Mouse (Mus musculus) cerebellum, adult 2 months (tissue): ENCODE results near the gene Arid3c. TPM values are rescaled to one million over a fixed set of nuclear protein-coding genes. Genes with fewer than 3 reads are reported as not detected.
A peak's percentile ranks its signal among the peaks of the same experiment; 100 is the strongest.
"Not testable (repeated sequence)": the region's sequence is repeated elsewhere in the genome, so short reads cannot be mapped to it uniquely, and the experiment has no call there.

Experiments
- DNase-seq, 2 experiments: peaks; one replicate each; pipeline ENCODE4 v3.0.0; 2021
- H3K27ac ChIP-seq: fragments of 200-500 bp; 2 replicates; pipeline ENCODE4 v1.5.1; 2012; ENCODE audit warnings: low read length, control low read depth, inconsistent platforms; ENCODE audit not compliant: insufficient read depth
- H3K27me3 ChIP-seq: fragments of 200-500 bp; 2 replicates; pipeline ENCODE4 v1.6.1; 2012; ENCODE audit warnings: inconsistent platforms, mild to moderate bottlenecking, low read length, moderate library complexity; ENCODE audit not compliant: control insufficient read depth, insufficient read depth
- H3K4me1 ChIP-seq: fragments of 200-500 bp; 2 replicates; pipeline ENCODE4 v1.6.1; 2011; ENCODE audit warnings: low read length; ENCODE audit not compliant: control insufficient read depth, insufficient read depth
- H3K4me3 ChIP-seq: fragments of 200-500 bp; replicated peaks from 2 replicates; pipeline ENCODE3; 2011; ENCODE audit warnings: mild to moderate bottlenecking, low read depth, low read length, control low read depth; ENCODE audit not compliant: insufficient read depth
- CTCF ChIP-seq: fragments of 200-500 bp; IDR thresholded peaks from 2 replicates; pipeline ENCODE4 v1.5.1; 2011; ENCODE audit warnings: low read depth, mild to moderate bottlenecking, control low read depth, low read length, moderate library complexity, borderline replicate concordance; ENCODE audit not compliant: insufficient read depth
- POLR2A ChIP-seq: fragments of 200-500 bp; IDR thresholded peaks from 2 replicates; pipeline ENCODE4 v1.6.1; 2011; ENCODE audit warnings: low read length, control low read depth, borderline replicate concordance; ENCODE audit not compliant: insufficient read depth
- WGBS: fragments of 180-500 bp; shearing (Covaris S2); methylation state at CpG from one replicate; pipeline ENCODE4 v1.1.7; 2018; 5-methylcytosine and 5-hydroxymethylcytosine counted together
- polyA plus RNA-seq: library from polyadenylated mRNA; depleted of rRNA; stranded (reverse); fragments of >200 nt; gene quantifications from 2 replicates; pipeline ENCODE4 v1.2.3, GENCODE M21; 2012

Arid3c gene
- polyA plus RNA-seq, 1 experiment, result 0.18 TPM

DNA sequence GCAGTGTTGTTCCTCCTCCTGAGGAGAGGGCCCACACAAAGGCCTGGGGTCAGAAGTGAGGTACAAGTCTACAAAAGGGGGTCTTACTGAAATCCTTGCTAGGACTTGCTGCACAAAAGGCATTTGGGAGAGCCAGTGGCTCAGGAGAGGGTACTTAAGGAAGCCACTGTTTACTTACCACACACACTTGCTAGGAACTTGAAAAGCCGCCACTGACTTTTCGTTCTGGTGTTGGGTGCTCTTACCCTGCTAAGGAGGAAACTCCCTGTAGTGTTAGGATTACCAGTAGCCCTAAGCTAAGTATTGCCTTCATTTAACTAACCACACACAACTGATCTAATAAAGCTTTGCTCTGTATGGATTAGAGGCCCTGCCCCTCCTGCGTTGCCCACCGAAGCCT, 40.9 kb downstream of the Arid3c start:
- H3K27me3 ChIP-seq, H3K27ac ChIP-seq, DNase-seq, H3K4me3 ChIP-seq, H3K4me1 ChIP-seq: not testable (repeated sequence)
- whole genome bisulfite sequencing, result no CpG with 5 or more reads among the region's 4 CpGs

DNA sequence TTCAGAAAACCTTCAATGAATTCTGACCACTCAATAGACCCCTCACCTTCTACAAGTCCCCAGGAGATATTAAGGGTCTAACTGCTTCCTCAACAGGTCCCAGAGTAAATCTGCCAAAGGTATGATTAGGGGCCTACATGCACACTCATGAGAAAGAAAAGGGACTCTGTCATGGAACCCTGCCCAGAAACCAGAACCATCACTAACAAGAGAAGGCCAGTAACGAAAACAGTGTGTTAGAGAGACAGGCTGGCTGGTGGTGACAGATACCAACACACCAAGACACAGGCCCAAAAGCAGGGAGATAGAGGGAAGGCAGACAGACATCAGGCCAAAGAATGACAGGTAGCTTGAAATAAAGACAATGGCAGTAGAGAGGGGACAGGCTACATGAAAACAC, 42.4 kb downstream of the Arid3c start:
- not testable (repeated sequence) for H3K27me3 ChIP-seq, DNase-seq, H3K4me3 ChIP-seq, H3K4me1 ChIP-seq, H3K27ac ChIP-seq
- WGBS, result 14% methylated on average over 1 of the region's 1 CpGs

DNA sequence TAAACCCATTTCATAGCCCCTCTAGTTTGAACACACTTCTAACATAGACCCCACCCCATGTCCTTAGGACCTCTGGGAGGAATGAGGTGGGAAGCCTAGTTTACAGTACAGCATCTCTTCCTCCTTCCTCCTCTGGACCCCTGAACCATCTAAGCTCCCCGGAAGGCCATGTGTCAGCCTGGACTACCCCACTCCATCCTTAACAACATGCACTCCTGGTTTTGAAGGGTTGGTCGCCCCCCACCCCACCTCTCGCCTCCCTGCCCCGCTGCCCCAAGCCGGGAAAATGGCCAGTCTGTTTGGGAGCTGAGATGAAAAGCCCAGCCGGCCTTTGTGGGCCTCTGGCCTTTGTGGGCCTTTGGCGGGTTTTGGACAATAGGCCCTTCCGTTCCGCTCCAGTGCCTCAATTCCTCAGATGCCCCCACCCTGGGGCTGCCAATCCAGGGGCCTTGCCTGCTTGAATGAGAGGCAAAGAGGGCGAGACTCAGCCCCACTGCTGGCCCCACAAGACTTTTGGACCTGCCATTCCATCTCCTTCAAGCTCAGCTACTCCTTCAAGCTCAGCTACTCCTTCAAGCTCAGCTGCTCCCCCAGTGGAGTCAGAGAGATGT, 45.0 kb downstream of the Arid3c start:
- not testable (repeated sequence) for H3K27me3 ChIP-seq, H3K27ac ChIP-seq, DNase-seq, H3K4me3 ChIP-seq
- 61% methylated on average over 10 of the region's 10 CpGs for WGBS
- H3K4me1 ChIP-seq, result peaks cover 21% of the 10 kb centered on the region

DNA sequence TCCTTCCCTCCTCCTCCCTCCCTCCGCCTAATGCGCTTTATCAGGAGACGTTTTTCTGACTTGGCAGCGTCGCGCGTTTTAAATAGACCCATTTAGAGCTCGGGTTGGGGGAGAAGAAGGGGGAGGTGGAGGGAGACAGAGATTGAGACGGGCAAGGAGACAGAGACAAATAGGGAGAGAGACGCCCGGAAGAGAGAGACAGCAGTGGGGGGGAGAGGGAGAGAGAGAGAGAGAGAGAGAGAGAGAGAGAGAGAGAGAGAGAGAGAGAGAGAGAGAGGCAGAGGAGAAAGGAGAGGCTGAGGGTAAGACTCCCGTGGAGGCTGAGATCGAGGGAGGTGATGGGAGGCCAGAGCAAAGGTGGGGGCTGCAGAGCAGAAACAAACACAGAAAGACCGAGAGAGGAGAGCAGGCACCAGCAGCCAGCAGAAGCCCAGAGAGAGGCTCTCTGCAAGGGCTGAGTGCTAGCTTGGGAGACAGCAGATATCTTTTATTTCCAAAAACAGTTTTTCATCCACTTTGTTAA, 46.0 kb downstream of the Arid3c start:
- H3K27me3 ChIP-seq, H3K27ac ChIP-seq, H3K4me3 ChIP-seq, DNase-seq: not testable (repeated sequence)
- H3K4me1 ChIP-seq, result peaks cover 29% of the 10 kb centered on the region
- WGBS, result 22% methylated on average over 14 of the region's 14 CpGs

DNA sequence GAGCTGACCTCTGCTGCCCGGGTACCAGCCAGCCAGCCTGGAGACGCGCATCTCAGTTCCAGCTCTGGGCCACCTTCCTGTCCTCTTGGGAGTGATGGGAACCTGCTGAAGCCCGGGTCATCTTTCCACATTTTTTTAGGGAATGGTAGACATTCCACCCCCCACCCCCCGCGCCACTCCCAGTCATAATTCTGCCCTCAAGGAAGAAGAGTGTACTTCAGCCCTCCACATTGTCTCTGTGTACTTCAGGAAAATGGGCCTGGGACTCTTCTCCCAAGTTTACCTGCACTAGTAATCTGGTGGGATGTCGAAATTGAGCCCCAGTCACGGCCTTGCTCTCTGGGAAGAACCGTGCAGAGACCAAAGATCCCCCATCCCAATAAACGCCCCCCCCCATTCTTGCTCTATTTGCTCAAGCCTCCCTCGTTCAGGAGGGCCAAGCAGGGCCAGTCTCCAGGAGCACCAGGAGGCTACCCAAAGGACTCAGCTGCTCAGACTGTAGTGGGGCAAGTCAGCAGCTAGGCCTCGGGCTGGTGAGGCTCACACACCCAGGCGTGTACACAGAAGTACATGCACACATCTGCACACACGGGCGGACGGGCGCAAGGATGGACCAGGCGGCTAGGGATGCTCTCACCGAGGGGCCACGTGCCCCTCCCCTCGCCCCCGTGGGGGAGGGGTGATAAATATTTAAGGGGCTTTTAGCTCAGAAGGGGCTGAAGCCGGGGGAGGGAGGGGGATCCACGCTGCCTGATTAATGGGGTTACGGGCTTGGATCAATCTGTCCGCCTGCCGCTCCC, 46.6 kb downstream of the Arid3c start:
- WGBS, result 40% methylated on average over 27 of the region's 27 CpGs
- H3K27ac ChIP-seq, H3K4me3 ChIP-seq, DNase-seq, H3K27me3 ChIP-seq: not testable (repeated sequence)
- H3K4me1 ChIP-seq, result peaks cover 35% of the 10 kb centered on the region

DNA sequence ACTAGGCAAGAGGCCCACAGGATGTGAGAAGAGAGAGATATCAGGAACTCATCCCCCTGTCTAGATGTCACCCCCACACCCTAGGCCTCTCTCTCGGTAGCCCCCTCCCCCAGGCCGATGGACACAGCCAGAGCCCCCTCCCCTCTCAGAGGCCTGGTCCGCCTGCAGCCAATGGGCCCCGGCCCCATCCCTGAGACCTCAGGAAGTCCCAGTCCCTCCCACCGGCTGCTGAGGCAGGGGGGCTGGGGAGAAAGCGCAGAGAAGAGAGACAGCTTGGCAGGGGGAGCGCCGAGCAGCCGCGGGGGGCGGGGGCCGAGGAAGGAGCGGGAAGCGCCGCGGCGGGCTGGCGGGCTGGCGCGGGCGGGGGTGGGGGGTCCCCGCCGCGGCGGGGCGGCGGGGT, 47.6 kb downstream of the Arid3c start:
- not testable (repeated sequence) for H3K27me3 ChIP-seq, DNase-seq, H3K4me3 ChIP-seq, H3K27ac ChIP-seq
- H3K4me1 ChIP-seq, result peaks cover 44% of the 10 kb centered on the region
- 4% methylated on average over 11 of the region's 27 CpGs for WGBS

DNA sequence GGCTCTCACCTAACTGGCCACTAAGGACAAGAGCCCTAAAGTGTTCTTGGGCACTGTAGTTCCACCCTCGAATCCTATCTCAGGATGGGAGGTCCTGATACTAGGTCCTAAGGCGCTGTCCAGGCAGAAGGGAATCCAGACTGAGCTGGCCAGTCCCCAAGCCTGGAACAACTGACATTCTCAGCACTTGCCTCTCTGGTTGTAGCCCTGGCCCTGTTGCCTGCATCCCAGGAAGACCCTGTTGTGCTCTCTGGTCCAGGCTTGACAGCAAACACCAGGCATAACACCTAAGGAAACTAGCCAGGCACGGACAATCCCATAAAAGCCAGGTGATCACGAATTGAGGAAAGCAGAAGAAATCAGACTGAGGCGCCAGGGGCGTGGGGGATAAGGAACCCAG, 48.2 kb downstream of the Arid3c start:
- TF ChIP-seq CTCF (no peak), POLR2A (no peak)
- 28% methylated on average over 6 of the region's 6 CpGs for WGBS
- DNase-seq, result no peak
- H3K27ac ChIP-seq, result peak overlapping the region; percentile 48
- no peaks in the 10 kb centered on the region for H3K27me3 ChIP-seq
- peaks cover 44% of the 10 kb centered on the region for H3K4me1 ChIP-seq
- peak overlapping the region; percentile 22 for H3K4me3 ChIP-seq

DNA sequence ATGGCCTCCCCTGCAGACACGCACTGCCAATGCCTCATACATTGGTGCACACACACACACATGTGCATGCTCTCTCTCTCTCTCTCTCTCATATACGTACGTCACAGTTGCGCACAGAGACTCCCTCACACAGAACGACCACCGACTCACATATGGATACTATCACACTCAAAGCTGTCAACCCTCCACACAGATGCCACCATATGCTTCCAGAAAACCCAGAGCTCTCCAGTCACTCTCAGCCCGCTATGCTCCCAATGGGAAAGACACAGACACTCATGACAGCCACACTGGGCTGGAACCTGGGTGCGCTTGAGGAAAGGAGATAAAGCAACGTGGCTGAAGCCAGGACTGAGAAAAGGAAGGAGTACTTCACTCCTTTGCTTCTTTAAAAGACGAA, 49.0 kb downstream of the Arid3c start:
- H3K27ac ChIP-seq, result peak overlapping the region; percentile 48; the same call in 1 of the 2 replicates
- WGBS, result 63% methylated on average over 10 of the region's 10 CpGs
- no peak overlapping the region for H3K4me3 ChIP-seq

DNA sequence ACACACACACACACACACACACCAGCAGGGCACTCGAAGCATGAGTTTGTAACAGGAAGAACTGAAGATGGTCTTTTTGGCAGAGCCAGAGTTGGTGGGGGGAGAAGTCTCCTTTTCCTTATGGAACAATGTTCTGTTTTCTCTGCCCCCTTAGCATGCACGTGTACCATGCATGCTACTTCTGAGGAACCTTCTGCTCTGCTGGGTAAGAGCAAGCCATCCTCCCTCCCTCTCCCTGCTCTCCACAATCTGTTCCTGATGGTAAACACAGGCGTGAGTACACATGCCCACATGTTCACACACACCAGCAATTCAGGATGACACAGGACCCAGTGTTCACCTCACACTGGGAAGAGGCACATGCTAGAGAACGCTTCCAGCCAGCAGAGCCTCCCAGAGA, 49.8 kb downstream of the Arid3c start:
- no peaks in the 10 kb centered on the region for H3K27me3 ChIP-seq
- peak overlapping the region; percentile 3; the same call in 1 of the 2 replicates for H3K27ac ChIP-seq
- 31% methylated on average over 4 of the region's 4 CpGs for WGBS
- peaks cover 59% of the 10 kb centered on the region for H3K4me1 ChIP-seq
- peak in 1 of 2 experiments; percentile 53 for DNase-seq
- H3K4me3 ChIP-seq, result no peak overlapping the region
- TF ChIP-seq CTCF (no peak), POLR2A (no peak)

More for the DNA sequence above, 49.0 kb downstream of the Arid3c start:
- Histone ChIP-seq H3K4me1 (peaks cover 52% of the 10 kb centered on the region), H3K27me3 (no peaks in the 10 kb centered on the region)
- TF ChIP-seq CTCF (no peak), POLR2A (no peak)
- no peak for DNase-seq
